Mouse (Mus musculus) left cerebral cortex, adult 8-10 months (tissue): ENCODE results near the gene Pcnx3. TPM values are rescaled to one million over a fixed set of nuclear protein-coding genes. Genes with fewer than 3 reads are reported as not detected.

ENCODE experiments used
- DNase-seq, 2 experiments: peaks; one replicate each; pipeline ENCODE4 v3.0.0; 2022; ENCODE audit warnings: low spot score in 2 of 2
- total RNA-seq, 4 experiments: library from RNA; stranded (reverse); gene quantifications; 2 replicates each; pipeline ENCODE4 v1.2.4; 2022

Pcnx3 gene
- total RNA-seq, 4 experiments from 2014 or later, result 74.4 to 86.8 (median 80.3) TPM

GRCm38 (mm10) chr19:5684985-5685384 is 3.7 kb downstream of the Pcnx3 start:
- DNase-seq, result no peak

- no peak for DNase-seq
These were observed 4.5 kb downstream of the Pcnx3 start for GRCm38 (mm10) chr19:5684236-5684635.

GRCm38 (mm10) chr19:5680432-5680831 is 8.3 kb downstream of the Pcnx3 start:
- DNase-seq, result no peak

- no peak for DNase-seq
These were observed 20.3 kb downstream of the Pcnx3 start for GRCm38 (mm10) chr19:5668372-5668771.

GRCm38 (mm10) chr19:5666386-5666785 is 22.3 kb downstream of the Pcnx3 start:
- DNase-seq, result no peak

- DNase-seq, result no peak
These were observed 23.2 kb downstream of the Pcnx3 start for GRCm38 (mm10) chr19:5665465-5665864.

GRCm38 (mm10) chr19:5664669-5665257 is 23.9 kb downstream of the Pcnx3 start:
- DNase-seq, result no peak

- DNase-seq, result peak; percentile 52 to 64
These were observed 25.5 kb downstream of the Pcnx3 start, which contains the start of gene Sipa1 for GRCm38 (mm10) chr19:5662981-5663913. Sipa1 (minus strand) TSS chr19:5663707.

GRCm38 (mm10) chr19:5662310-5662709 is 26.4 kb downstream of the Pcnx3 start:
- no peak for DNase-seq

GRCm38 (mm10) chr19:5660942-5661751 is 27.6 kb downstream of the Pcnx3 start:
- no peak for DNase-seq

GRCm38 (mm10) chr19:5654720-5655298 is 33.9 kb downstream of the Pcnx3 start:
- no peak for DNase-seq

GRCm38 (mm10) chr19:5653969-5654719 is 34.6 kb downstream of the Pcnx3 start:
- DNase-seq, result no peak

- DNase-seq, result no peak
These were observed 36.1 kb downstream of the Pcnx3 start for GRCm38 (mm10) chr19:5652570-5652969.

- DNase-seq, result no peak
These were observed 37.0 kb downstream of the Pcnx3 start for GRCm38 (mm10) chr19:5651502-5652274.

- no peak for DNase-seq
These were observed 39.4 kb downstream of the Pcnx3 start for GRCm38 (mm10) chr19:5649298-5649741.

GRCm38 (mm10) chr19:5648401-5649297 is 40.1 kb downstream of the Pcnx3 start:
- DNase-seq, result peak; percentile 62 to 71

- no peak for DNase-seq
These were observed 40.9 kb downstream of the Pcnx3 start for GRCm38 (mm10) chr19:5647791-5648190.

- no peak for DNase-seq
These were observed 41.9 kb downstream of the Pcnx3 start for GRCm38 (mm10) chr19:5646731-5647330.
